Mouse (Mus musculus) CD4-positive, CD25-positive, alpha-beta regulatory T cell, adult 9 weeks (primary cell): ENCODE results near the gene Gm4064. TPM values are rescaled to one million over a fixed set of nuclear protein-coding genes. Genes with fewer than 3 reads are reported as not detected.

Source experiments
- polyA plus RNA-seq: library from polyadenylated mRNA; unstranded; fragments of 100-300 nt; shearing (Covaris generic); gene quantifications from one replicate; pipeline ENCODE4 v1.2.1, GENCODE M21; 2017

Gm4064 gene
- polyA plus RNA-seq: not detected

DNA sequence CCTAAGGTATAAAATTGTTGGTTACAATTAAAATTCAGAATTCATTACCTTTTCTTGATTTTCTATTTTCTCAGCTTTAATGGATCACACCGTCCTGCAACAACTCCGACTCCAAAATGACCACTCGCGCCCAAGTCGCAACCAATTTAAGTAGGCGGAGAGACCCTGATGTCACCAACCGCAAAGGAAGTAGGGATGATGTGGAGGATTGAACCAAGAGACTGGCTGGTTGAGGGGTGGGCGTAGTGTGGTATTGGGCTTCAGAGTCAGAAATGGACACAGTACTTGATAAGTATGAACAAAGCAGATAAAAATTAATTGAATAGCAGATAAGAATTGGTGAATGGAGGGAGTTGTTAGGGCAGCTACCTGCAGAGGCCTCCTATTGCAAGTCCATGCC, at the start of gene Gm4064:
TSS of gene Gm4064 (minus strand) at position 101 of the 400 bp plus-strand sequence.

DNA sequence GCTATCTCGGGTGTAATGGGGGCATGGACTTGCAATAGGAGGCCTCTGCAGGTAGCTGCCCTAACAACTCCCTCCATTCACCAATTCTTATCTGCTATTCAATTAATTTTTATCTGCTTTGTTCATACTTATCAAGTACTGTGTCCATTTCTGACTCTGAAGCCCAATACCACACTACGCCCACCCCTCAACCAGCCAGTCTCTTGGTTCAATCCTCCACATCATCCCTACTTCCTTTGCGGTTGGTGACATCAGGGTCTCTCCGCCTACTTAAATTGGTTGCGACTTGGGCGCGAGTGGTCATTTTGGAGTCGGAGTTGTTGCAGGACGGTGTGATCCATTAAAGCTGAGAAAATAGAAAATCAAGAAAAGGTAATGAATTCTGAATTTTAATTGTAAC, 34.4 kb upstream of the Gm4064 start, which contains the start of the genes Rbmy and Gm10256:
TSS of gene Rbmy (plus strand) at position 301 of the 400 bp plus-strand sequence.
TSS of gene Gm10256 (plus strand) at position 320 of the 400 bp plus-strand sequence.

Other genes starting within 250 kb of the Gm4064 start
- not detected for gene H2al2c, start 197.1 kb downstream of the Gm4064 start, polyA plus RNA-seq
- not detected for gene Sry, start 132.5 kb downstream of the Gm4064 start, polyA plus RNA-seq
- not detected for gene H2al2b, start 75.5 kb downstream of the Gm4064 start, polyA plus RNA-seq
- not detected for gene Rbmy, start 34.5 kb upstream of the Gm4064 start, polyA plus RNA-seq
- not detected for gene Gm10256, start 34.5 kb upstream of the Gm4064 start, polyA plus RNA-seq
- not detected for gene Gm10352, start 104.8 kb upstream of the Gm4064 start, polyA plus RNA-seq
- gene Gm29289, start 136.4 kb upstream of the Gm4064 start, polyA plus RNA-seq: not detected